Mouse (Mus musculus) lung, adult 2 months (tissue): ENCODE results near the gene Iqcn. TPM values are rescaled to one million over a fixed set of nuclear protein-coding genes. Genes with fewer than 3 reads are reported as not detected.
A peak's percentile ranks its signal among the peaks of the same experiment; 100 is the strongest.

Experiments
- DNase-seq: peaks from one replicate; pipeline ENCODE4 v3.0.0; 2022
- H3K4me1 ChIP-seq: fragments of 200-500 bp; 2 replicates; pipeline ENCODE4 v1.6.1; 2011; ENCODE audit warnings: low read length; ENCODE audit not compliant: control insufficient read depth, insufficient read depth
- H3K4me3 ChIP-seq: fragments of 200-500 bp; replicated peaks from 2 replicates; pipeline ENCODE3; 2011; ENCODE audit warnings: low read depth, mild to moderate bottlenecking, control low read depth, low read length; ENCODE audit errors: extremely low read depth
- CTCF ChIP-seq: fragments of 200-500 bp; IDR thresholded peaks from 2 replicates; pipeline ENCODE4 v1.5.1; 2011; ENCODE audit warnings: mild to moderate bottlenecking, low read length, control low read depth; ENCODE audit not compliant: insufficient read depth
- POLR2A ChIP-seq: fragments of 200-500 bp; IDR thresholded peaks from 2 replicates; pipeline ENCODE4 v1.6.1; 2011; ENCODE audit warnings: low read depth, mild to moderate bottlenecking, control low read depth, low read length, borderline replicate concordance; ENCODE audit errors: extremely low read depth
- WGBS: fragments of 180-500 bp; shearing (Covaris S2); methylation state at CpG from one replicate; pipeline ENCODE4 v1.1.7; 2018; 5-methylcytosine and 5-hydroxymethylcytosine counted together
- polyA plus RNA-seq: library from polyadenylated mRNA; depleted of rRNA; stranded (reverse); fragments of >200 nt; gene quantifications from 2 replicates; pipeline ENCODE4 v1.2.3, GENCODE M21; 2012

The Iqcn gene
- polyA plus RNA-seq, 1 experiment = not detected

- DNase-seq = peak; percentile 80
- WGBS = under 1% methylated on average over 89 of the region's 89 CpGs
- TF ChIP-seq CTCF (no peak), POLR2A (peak; percentile 72)
- peak overlapping the region; percentile 90 for H3K4me3 ChIP-seq
- peaks cover 16% of the 10 kb centered on the region for H3K4me1 ChIP-seq
Measured at GRCm38 (mm10) chr8:70699116-70699833, 4.0 kb upstream of the Iqcn start.

GRCm38 (mm10) chr8:70699834-70700554, 3.3 kb upstream of the Iqcn start:
- peak; percentile 81 for DNase-seq
- TF ChIP-seq POLR2A (peak; percentile 96), CTCF (no peak)
- peak overlapping the region; percentile 90 for H3K4me3 ChIP-seq
- WGBS = under 1% methylated on average over 58 of the region's 59 CpGs
- peaks cover 16% of the 10 kb centered on the region for H3K4me1 ChIP-seq

- Histone ChIP-seq H3K4me3 (peak overlapping the region; percentile 43), H3K4me1 (peaks cover 16% of the 10 kb centered on the region)
- TF ChIP-seq POLR2A (peak; percentile 66; the same call in 1 of the 2 replicates), CTCF (peak; percentile 67)
- DNase-seq = peak; percentile 86
- WGBS = under 1% methylated on average over 18 of the region's 20 CpGs
Measured at GRCm38 (mm10) chr8:70700555-70700922, 2.7 kb upstream of the Iqcn start.

GRCm38 (mm10) chr8:70701048-70701981, 1.9 kb upstream of the Iqcn start:
- peaks cover 13% of the 10 kb centered on the region for H3K4me1 ChIP-seq
- 40% methylated on average over 10 of the region's 10 CpGs for WGBS
- TF ChIP-seq CTCF (no peak), POLR2A (peak; percentile 53; the same call in 1 of the 2 replicates)
- H3K4me3 ChIP-seq = no peak overlapping the region
- no peak for DNase-seq

- no peak overlapping the region for H3K4me3 ChIP-seq
- peaks cover 10% of the 10 kb centered on the region for H3K4me1 ChIP-seq
- TF ChIP-seq CTCF (no peak), POLR2A (no peak)
- whole genome bisulfite sequencing = 53% methylated on average over 2 of the region's 2 CpGs
- no peak for DNase-seq
Measured at GRCm38 (mm10) chr8:70701982-70702841, 1.0 kb upstream of the Iqcn start.

- 43% methylated on average over 3 of the region's 3 CpGs for WGBS
- Histone ChIP-seq H3K4me3 (no peak overlapping the region), H3K4me1 (peaks cover 6% of the 10 kb centered on the region; the same call in 1 of the 2 replicates)
- TF ChIP-seq POLR2A = peak; percentile 50; the same call in 1 of the 2 replicates
- no peak for TF ChIP-seq CTCF
- peak; percentile 53 for DNase-seq
Measured at GRCm38 (mm10) chr8:70702842-70703182, 445 bp upstream of the Iqcn start.

GRCm38 (mm10) chr8:70708281-70708680, 5.0 kb downstream of the Iqcn start:
- DNase-seq = no peak
- TF ChIP-seq POLR2A (no peak), CTCF (no peak)
- 83% methylated on average over 14 of the region's 14 CpGs for WGBS
- no peaks in the 10 kb centered on the region for H3K4me1 ChIP-seq
- no peak overlapping the region for H3K4me3 ChIP-seq

GRCm38 (mm10) chr8:70709794-70710193, 6.5 kb downstream of the Iqcn start:
- Histone ChIP-seq H3K4me3 (no peak overlapping the region), H3K4me1 (no peaks in the 10 kb centered on the region)
- TF ChIP-seq CTCF (no peak), POLR2A (no peak)
- WGBS = 92% methylated on average over 9 of the region's 9 CpGs
- no peak for DNase-seq
